Mouse (Mus musculus): Measurements from ENCODE around the gene Fgfrl1.

Gene Fgfrl1

GRCm38 (mm10) chr5:108700346-108700745 lies 8.2 kb downstream of the Fgfrl1 start:
- no peak for DNase-seq (ENCODE audit: low read depth, low spot score)

DNA sequence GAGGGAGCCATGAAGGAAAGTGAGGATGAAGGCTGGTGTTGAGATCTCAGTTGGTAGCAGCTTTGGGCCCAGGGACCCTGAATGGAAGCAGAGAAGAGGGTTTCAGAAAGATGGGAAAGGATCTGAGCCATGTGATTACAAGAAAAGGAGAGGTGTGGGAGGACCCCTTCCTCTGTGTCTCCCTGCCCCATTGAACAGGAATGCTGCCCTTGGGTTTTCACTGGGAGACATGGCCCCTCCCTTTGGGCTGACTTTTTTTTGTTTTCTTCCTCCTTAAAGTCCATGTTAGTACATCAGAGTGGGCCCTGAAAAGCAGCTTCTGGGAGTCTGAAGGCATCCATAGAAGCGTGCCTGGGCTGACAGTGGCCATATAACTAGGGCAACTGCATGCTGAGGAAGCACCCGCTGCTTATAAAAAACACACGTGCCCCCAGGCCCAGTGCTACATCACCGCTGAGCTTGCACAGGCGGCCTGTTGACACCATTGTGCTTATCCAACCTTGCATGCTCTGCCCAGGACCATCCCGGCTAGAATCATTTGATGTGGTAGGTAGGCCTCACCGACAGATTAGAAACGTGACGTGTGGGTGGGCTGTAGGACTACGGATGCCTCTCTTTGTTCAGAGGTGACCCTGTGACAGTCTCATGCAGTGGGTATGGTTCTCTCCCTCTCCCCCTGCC lies 9.3 kb downstream of the Fgfrl1 start:
- no peak for DNase-seq (ENCODE audit: low read depth, low spot score)

GRCm38 (mm10) chr5:108703754-108704626 lies 11.8 kb downstream of the Fgfrl1 start:
- DNase-seq (ENCODE audit: low read depth, low spot score) = no peak

DNA sequence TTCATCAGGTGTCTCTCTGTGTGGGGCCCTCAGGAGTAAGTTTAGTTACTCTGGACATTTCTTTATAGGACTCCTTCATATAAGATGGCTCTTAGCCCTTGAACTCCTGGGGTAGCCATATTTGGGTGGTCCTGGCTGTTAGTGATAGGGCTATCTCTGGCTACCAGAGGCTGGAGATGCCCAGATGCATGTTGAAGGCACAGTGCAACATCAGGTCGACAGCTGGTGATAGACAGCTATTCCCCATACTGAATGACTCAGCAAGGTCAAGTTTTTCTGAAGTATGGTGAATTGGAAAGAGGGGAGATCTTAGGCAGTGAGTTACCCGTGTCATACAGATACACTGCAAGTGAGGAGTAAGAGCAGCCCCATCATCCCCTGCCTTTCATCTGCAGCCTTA lies 15.6 kb downstream of the Fgfrl1 start:
- DNase-seq (ENCODE audit: low read depth, low spot score) = no peak

DNA sequence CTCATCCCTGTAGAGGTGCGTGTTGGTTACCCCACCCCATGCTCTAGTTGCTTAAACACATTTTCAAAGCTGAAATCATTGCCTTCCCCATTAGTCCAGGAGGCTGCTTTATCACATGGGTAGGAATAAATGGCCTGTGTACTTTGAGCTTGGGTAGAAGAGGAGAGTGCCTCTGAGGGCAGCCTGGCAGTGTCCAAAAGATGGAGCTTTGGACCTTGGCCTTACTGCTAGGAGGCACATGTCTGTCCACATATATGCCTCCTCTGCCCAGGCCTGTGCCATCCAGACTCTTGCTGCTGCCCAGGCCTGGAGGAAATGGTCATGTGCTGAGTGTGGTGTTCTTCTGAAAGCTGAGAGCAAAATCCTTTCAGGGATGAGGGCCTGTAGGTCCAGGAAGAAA lies 16.2 kb downstream of the Fgfrl1 start:
- no peak for DNase-seq (ENCODE audit: low read depth, low spot score)

- DNase-seq (ENCODE audit: low read depth, low spot score) = peak; percentile 16
These were observed 17.0 kb downstream of the Fgfrl1 start for GRCm38 (mm10) chr5:108708981-108709731.

- DNase-seq (ENCODE audit: low read depth, low spot score) = no peak
These were observed 19.8 kb downstream of the Fgfrl1 start for GRCm38 (mm10) chr5:108711968-108712367.

DNA sequence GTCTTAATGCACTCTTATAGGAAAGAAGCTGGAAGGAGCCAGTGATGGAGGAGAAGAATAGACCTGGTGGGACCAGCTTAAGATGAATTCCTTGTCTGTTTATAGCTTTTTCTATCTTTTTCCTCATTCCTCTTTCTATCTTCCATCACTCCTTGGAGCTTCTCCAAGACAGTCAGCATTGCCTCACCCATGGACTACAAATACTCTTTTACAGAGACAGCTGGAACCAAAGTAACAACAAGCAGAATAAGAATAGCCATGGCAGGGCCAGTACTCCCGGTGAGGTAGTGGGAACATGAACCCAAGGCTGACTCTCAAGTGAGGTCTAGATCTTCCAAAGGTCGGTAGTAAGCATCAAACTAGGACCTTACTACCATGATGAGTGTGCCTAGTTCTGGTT lies 20.9 kb downstream of the Fgfrl1 start:
- no peak for DNase-seq (ENCODE audit: low read depth, low spot score)

DNA sequence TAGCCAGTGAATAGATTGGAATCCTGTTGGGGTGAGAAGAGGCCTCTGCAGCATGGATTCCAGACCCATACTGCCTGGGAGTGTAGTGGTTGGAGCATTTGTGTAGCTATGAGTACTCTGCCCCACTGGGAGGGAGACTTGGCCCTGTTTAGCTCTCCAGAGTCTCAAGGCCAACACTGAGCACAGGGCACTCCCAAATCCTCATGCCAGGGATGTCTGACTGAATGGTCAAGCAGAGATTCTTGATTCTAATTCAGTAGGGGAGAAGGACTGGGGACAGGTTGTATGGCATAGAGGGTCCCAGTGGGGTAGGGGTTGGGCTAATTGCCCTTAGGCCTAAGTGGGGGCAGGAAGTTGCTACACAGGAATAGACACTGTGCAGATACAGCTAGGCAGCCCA lies 21.5 kb downstream of the Fgfrl1 start:
- no peak for DNase-seq (ENCODE audit: low read depth, low spot score)

- DNase-seq (ENCODE audit: low read depth, low spot score) = no peak
These were observed 22.0 kb downstream of the Fgfrl1 start for GRCm38 (mm10) chr5:108714149-108714548.

DNA sequence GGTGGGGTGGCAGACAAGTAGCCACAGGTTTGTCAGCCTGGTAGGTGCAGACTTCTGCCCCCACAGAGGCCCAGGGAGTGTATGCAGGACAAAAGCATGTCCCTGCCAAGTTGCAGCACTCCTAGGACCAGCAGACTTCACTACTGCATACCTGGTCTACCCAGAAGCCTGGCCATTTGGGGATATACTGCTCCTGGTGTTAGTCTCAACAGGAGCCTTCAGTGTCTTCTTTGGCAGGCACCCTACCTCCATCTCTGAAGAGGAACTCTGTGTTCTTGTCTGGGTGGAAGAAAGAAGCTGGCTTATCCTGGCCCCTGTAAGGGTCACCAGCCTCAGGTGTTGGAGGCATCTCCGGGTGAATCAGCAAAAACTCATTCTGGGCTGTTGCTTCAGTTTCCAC lies 23.8 kb downstream of the Fgfrl1 start:
- DNase-seq (ENCODE audit: low read depth, low spot score) = no peak

DNA sequence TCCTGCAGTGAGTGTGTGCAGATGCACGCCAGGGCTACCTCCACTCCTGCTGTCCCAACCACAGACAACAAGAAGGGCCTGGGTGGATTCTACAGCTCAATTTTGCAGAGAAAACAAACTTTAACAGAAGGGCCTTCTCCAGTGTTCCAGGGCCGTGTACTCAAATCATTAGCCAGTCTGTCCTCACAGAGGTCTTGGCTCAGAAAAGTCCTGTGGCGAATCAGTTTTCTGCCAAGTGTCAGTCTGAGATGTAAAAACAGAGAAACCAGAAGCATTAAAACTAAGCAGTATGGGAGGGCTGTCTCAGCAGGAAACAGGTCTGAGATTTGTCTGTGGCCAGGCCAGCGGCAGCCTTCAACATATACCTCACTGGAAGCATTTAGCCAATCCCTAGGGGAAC lies 25.9 kb downstream of the Fgfrl1 start:
- no peak for DNase-seq (ENCODE audit: low read depth, low spot score)

DNA sequence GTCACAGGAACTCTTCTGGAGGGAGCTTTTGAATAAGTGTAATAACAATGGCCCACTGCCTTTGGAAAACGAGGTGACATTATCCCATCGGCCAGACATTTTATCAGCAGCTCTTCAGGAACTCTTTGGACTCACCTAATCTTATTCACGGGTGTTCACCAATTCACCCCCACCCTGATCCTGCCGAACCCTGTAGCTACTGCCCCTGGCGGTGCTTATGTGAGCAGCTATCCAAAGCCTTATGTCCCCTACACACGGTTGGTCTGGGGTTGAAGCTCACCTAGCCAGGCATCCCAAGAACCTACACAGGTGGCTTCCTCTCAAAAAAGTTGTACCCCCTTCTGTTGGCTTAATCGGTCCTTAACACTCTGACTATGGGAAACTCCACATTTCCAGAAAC lies 27.6 kb downstream of the Fgfrl1 start:
- no peak for DNase-seq (ENCODE audit: low read depth, low spot score)

DNA sequence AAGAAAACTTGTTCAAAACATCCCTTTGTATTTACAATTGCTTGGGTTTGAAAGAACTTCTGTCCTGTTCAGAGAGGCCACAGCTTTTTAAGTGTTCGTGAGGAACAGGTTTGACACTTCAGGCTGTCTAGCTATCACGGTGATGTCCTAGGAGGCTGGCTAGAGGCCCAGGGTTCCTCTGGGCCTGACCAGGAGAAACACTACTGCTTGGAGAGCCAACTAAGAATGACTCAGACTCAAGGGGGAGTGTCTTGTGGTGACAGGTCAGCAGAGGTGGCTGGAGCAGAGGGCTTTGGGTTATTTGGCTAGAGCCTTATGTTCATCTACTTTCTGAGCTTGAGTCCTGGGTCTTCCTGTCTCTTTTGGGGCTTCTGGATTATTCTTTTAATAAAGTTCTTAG lies 31.8 kb downstream of the Fgfrl1 start:
- no peak for DNase-seq (ENCODE audit: low read depth, low spot score)

DNA sequence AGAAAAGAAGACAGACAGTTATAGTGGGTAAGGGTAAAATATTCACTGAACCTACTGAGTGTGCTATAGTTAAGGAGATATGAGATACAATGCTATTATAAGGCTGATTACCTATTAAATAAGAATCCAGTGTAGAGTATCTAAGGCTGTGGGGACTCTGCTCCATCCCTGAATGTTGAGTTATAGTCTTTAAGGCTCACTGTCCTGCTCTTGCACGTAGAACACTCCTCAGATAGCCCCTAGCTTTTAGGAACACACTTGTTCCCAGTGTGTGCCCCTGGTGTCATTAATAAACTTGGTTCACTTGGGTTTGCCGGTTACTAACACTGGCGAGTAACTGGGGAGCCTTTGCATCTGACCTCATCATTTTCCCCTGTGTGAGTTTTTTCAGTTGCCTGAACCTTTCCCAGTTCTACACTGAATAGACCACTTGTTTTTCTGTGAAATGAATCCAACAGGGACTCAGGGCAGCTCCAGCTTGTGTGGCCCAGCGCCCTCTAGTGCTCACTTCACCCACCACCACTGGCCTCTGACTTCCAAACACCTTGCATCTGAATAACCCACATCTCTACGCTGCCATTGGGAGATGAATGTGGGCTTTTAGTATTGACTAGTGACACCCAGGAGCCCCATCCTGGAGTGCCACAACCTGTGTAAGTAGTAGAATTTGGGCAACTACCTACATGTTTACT lies 34.5 kb downstream of the Fgfrl1 start:
- peak; percentile 40 for DNase-seq (ENCODE audit: low read depth, low spot score)

- no peak for DNase-seq (ENCODE audit: low read depth, low spot score)
These were observed 35.2 kb downstream of the Fgfrl1 start for GRCm38 (mm10) chr5:108727425-108727824.

- no peak for DNase-seq (ENCODE audit: low read depth, low spot score)
These were observed 49.7 kb downstream of the Fgfrl1 start for GRCm38 (mm10) chr5:108741844-108742243.

- no peak for DNase-seq (ENCODE audit: low read depth, low spot score)
These were observed 50.4 kb downstream of the Fgfrl1 start for GRCm38 (mm10) chr5:108742596-108742995.

GRCm38 (mm10) chr5:108743856-108744255 lies 51.7 kb downstream of the Fgfrl1 start:
- no peak for DNase-seq (ENCODE audit: low read depth, low spot score)

DNA sequence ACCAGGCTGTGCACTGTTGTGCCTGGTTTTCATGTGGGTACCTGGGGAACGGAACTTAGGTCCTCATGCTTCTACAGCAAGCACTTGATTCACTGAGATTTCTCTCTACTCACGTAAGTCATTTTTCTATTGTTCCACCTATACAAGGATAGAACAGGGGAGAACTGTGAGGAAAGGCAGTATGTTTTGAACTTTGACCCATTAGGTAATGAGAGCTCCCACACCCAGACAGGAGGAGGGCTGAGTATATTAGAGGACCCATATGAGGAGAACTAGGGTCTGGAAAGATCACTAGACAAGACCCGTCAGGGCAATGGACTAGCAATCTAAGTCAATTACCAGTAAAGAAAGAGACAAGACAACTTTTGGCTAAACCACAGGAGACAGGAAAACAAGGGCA lies 52.4 kb downstream of the Fgfrl1 start:
- DNase-seq (ENCODE audit: low read depth, low spot score) = no peak

DNA sequence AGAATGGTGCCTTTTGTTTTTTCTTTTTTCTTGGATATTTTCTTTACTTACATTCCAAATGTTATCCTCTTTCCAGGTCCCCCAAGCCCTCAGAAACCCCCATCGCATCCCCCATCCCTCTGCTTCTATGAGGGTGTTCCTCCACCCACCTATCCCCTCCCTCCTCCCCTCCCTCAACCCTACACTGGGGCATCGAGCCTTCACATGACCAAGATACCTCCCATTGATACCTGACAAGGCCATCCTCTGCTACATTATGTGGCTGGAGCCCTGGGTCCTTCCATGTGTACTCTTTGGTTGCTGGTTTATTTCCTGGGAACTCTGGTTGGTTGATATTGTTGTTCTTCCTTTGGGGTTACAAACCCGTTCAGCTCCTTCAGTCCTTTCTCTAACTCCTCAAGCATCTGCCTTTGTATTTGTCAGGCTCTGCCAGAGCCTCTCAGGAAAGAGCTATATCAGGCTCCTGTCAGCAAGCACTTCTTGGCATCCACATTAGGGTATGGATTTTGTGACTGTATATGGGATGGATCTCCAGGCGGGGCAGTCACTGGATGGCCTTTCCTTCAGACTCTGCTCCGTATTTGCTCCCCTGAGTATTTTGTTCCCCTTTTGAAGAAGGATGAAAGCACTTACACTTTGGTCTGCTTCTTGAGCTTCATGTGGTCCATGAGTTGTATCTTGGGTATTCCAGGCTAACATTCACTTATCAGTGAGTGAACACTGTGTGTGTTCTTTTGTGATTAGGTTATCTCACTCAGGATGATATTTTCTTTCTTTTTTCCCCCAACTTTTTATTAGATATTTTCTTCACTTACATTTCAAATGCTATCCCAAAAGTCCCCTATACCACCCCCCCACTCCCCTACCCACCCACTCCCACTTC lies 58.4 kb downstream of the Fgfrl1 start:
- no peak for DNase-seq (ENCODE audit: low read depth, low spot score)

All from retina, postnatal 7 days (tissue).